Mouse (Mus musculus): ENCODE results near the gene Arpc1a. TPM values are rescaled to one million over a fixed set of nuclear protein-coding genes. Genes with fewer than 3 reads are reported as not detected.
A peak's percentile ranks its signal among the peaks of the same experiment; 100 is the strongest.
"Not testable (repeated sequence)": the region's sequence is repeated elsewhere in the genome, so short reads cannot be mapped to it uniquely, and the experiment has no call there.

Arpc1a gene
- polyA plus RNA-seq, 1 experiment from 2014 or later = 91.5 TPM

DNA sequence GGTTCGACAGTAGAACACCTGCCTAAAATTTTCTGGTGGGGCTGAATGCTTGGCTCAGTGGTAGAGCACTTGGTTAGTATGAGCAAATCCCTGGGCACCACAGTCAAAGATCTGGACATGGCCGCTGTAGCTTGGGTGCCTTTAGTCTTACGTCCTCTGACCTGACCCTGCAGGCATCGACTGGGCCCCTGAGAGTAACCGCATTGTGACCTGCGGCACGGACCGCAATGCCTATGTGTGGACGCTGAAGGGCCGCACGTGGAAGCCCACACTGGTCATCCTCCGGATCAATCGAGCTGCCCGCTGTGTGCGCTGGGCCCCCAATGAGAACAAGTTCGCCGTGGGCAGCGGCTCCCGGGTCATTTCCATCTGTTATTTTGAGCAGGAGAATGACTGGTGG is 39.8 kb downstream of the Arpc1a start:
- no peak for ATAC-seq (replicated peaks; ENCODE audit: extremely low read depth, insufficient read depth, low FRiP score)
- 92% methylated on average over 19 of the region's 19 CpGs for WGBS

DNA sequence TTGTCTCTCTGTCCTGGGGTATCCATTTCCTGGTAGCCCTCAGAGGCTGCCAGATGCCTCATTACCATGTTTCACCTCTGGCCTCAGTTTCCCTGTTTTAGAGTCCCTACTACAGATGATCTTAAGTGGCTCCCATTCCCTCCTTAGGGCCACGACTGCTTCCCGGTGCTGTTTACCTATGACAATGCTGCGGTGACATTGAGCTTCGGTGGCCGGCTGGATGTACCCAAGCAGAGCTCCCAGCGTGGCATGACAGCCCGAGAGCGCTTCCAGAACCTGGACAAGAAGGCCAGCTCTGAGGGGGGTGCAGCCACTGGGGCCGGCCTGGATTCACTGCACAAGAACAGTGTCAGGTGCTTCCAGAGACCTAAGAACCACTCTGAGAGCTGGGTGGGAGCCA is 43.0 kb downstream of the Arpc1a start:
- no peak for ATAC-seq (replicated peaks; ENCODE audit: extremely low read depth, insufficient read depth, low FRiP score)
- no peak overlapping the region for H3K27ac ChIP-seq (ENCODE audit: low read length)
- no peaks in the 10 kb centered on the region; the same call in 1 of the 2 replicates for H3K4me1 ChIP-seq (ENCODE audit: control insufficient read depth, insufficient read depth, low read length)
- peaks cover 69% of the 10 kb centered on the region for H3K36me3 ChIP-seq (ENCODE audit: control insufficient read depth, insufficient read depth)
- no peak overlapping the region for H3K4me3 ChIP-seq (ENCODE audit: low read length)
- no peaks in the 10 kb centered on the region for H3K9me3 ChIP-seq (replicated peaks; ENCODE audit: control insufficient read depth, low read length)
- H3K4me2 ChIP-seq (ENCODE audit: low read depth, low read length) = no peak overlapping the region
- WGBS = 90% methylated on average over 9 of the region's 9 CpGs
- H3K9ac ChIP-seq (ENCODE audit: low read length) = no peak overlapping the region
- no peaks in the 10 kb centered on the region for H3K27me3 ChIP-seq (ENCODE audit: control insufficient read depth, insufficient read depth, low read length)

More for the DNA sequence above, 39.8 kb downstream of the Arpc1a start:
- H3K4me2 ChIP-seq (ENCODE audit: low read depth, low read length) = no peak overlapping the region
- H3K36me3 ChIP-seq (ENCODE audit: control insufficient read depth, insufficient read depth) = peaks cover 52% of the 10 kb centered on the region
- H3K27ac ChIP-seq (ENCODE audit: low read length) = no peak overlapping the region
- H3K4me1 ChIP-seq (ENCODE audit: control insufficient read depth, insufficient read depth, low read length) = peaks cover 4% of the 10 kb centered on the region
- H3K9ac ChIP-seq (ENCODE audit: low read length) = no peak overlapping the region
- no peaks in the 10 kb centered on the region for H3K27me3 ChIP-seq (ENCODE audit: control insufficient read depth, insufficient read depth, low read length)
- H3K9me3 ChIP-seq (replicated peaks; ENCODE audit: control insufficient read depth, low read length) = no peaks in the 10 kb centered on the region
- no peak overlapping the region for H3K4me3 ChIP-seq (ENCODE audit: low read length)

DNA sequence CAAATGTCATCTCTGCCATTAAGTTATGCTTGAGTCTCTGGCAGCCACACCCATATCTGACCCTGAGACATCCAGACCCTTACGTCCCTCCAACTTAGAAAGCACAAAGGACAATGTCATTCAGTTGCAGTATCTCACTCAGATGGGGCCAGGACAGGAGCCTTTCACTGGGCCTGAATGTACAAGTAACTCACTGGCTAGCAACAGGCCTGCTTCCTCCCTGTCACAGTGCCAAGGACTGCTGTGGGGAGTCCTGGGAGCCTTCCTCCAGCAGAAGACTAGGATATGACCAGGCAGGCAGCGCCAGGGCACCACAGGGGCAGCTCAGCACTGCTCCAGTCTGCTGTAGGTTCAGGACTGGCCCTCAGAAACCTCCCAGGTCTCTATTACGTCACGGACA is 45.5 kb downstream of the Arpc1a start:
- 80% methylated on average over 4 of the region's 4 CpGs for WGBS
- Histone ChIP-seq H3K4me2 (ENCODE audit: low read depth, low read length) (no peak overlapping the region), H3K9me3 (replicated peaks; ENCODE audit: control insufficient read depth, low read length) (no peaks in the 10 kb centered on the region), H3K4me3 (ENCODE audit: low read length) (no peak overlapping the region), H3K27me3 (ENCODE audit: control insufficient read depth, insufficient read depth, low read length) (no peaks in the 10 kb centered on the region), H3K4me1 (ENCODE audit: control insufficient read depth, insufficient read depth, low read length) (no peaks in the 10 kb centered on the region), H3K27ac (ENCODE audit: low read length) (no peak overlapping the region), H3K36me3 (ENCODE audit: control insufficient read depth, insufficient read depth) (peaks cover 77% of the 10 kb centered on the region), H3K9ac (ENCODE audit: low read length) (no peak overlapping the region)
- ATAC-seq (replicated peaks; ENCODE audit: extremely low read depth, insufficient read depth, low FRiP score) = peak; percentile 29; the same call in 1 of the 2 replicates

DNA sequence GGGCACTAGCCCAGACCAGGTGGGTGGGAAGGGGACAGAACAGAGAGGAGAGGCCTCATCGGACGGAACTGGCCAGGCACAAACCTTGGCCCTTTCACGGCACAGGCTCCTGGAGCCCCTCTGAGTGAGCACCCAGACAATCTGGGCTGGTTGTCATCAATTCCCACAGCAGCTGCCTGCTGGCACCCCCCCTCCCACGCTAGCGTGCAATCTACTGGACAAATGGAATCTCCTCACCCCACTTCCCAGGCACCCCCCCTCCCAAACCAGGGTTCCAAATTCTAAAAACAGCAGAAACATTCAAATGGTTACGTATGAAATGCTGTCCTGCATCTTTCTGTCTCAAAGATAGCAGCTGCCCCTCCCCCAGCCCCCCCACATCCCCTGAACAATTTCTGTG is 46.1 kb downstream of the Arpc1a start:
- not testable (repeated sequence) for H3K27me3 ChIP-seq (ENCODE audit: control insufficient read depth, insufficient read depth, low read length); H3K4me2 ChIP-seq (ENCODE audit: low read depth, low read length); H3K9ac ChIP-seq (ENCODE audit: low read length); H3K27ac ChIP-seq (ENCODE audit: low read length); H3K4me1 ChIP-seq (ENCODE audit: control insufficient read depth, insufficient read depth, low read length); H3K9me3 ChIP-seq (replicated peaks; ENCODE audit: control insufficient read depth, low read length); ATAC-seq (replicated peaks; ENCODE audit: extremely low read depth, insufficient read depth, low FRiP score); H3K4me3 ChIP-seq (ENCODE audit: low read length)
- H3K36me3 ChIP-seq (ENCODE audit: control insufficient read depth, insufficient read depth) = peaks cover 80% of the 10 kb centered on the region
- WGBS = 56% methylated on average over 4 of the region's 6 CpGs

DNA sequence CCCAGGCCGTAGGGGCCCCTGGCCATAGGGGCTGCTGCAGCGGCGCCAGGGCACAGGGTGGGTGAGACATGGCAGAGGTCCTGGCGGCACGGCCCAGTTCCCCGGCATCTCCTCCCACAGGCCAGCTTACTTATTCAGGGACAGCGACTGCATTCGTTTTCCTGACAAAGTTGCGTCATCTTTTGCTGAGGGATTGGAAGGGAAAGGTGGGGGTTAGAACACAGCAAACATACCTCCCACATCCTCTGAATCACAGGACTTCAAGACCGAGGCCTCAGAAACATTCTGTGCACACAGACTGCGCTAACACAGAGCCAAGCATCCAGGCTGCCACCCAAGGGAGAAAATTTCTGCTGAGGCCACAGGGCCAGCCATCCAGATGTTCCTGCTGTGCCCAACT is 46.6 kb downstream of the Arpc1a start:
- H3K27me3 ChIP-seq (ENCODE audit: control insufficient read depth, insufficient read depth, low read length) = no peaks in the 10 kb centered on the region
- ATAC-seq (replicated peaks; ENCODE audit: extremely low read depth, insufficient read depth, low FRiP score) = peak; percentile 33; the same call in 1 of the 2 replicates
- H3K36me3 ChIP-seq (ENCODE audit: control insufficient read depth, insufficient read depth) = peaks cover 80% of the 10 kb centered on the region

DNA sequence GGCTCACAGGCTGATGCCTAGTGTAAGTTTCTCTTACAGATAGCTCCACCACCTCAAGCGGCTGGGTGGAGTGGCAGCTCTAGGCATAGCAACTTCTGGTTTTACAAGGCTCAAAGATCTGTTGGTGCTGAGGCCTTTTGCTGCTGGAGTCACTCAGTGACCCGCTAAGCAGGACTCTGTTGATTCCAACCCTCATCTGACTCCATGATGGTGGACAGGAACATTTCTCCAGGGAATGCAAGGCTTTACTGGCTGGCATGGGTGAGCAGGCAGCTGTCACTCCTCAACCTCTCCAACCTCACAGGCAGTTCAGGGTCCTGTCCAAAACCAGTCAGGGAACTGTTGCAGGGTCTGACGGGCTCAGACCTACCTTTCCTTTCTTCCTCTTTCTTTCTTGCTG is 47.4 kb downstream of the Arpc1a start:
- ATAC-seq (replicated peaks; ENCODE audit: extremely low read depth, insufficient read depth, low FRiP score) = no peak
- Histone ChIP-seq H3K9me3 (replicated peaks; ENCODE audit: control insufficient read depth, low read length) (no peaks in the 10 kb centered on the region), H3K4me1 (ENCODE audit: control insufficient read depth, insufficient read depth, low read length) (no peaks in the 10 kb centered on the region), H3K36me3 (ENCODE audit: control insufficient read depth, insufficient read depth) (peaks cover 80% of the 10 kb centered on the region), H3K4me3 (ENCODE audit: low read length) (no peak overlapping the region), H3K9ac (ENCODE audit: low read length) (no peak overlapping the region), H3K4me2 (ENCODE audit: low read depth, low read length) (no peak overlapping the region), H3K27me3 (ENCODE audit: control insufficient read depth, insufficient read depth, low read length) (no peaks in the 10 kb centered on the region), H3K27ac (ENCODE audit: low read length) (no peak overlapping the region)
- 71% methylated on average over 3 of the region's 3 CpGs for WGBS

More for the DNA sequence above, 46.6 kb downstream of the Arpc1a start:
- no peak overlapping the region for H3K4me2 ChIP-seq (ENCODE audit: low read depth, low read length)
- no peak overlapping the region for H3K9ac ChIP-seq (ENCODE audit: low read length)
- 67% methylated on average over 11 of the region's 11 CpGs for WGBS
- H3K4me1 ChIP-seq (ENCODE audit: control insufficient read depth, insufficient read depth, low read length) = no peaks in the 10 kb centered on the region
- no peaks in the 10 kb centered on the region for H3K9me3 ChIP-seq (replicated peaks; ENCODE audit: control insufficient read depth, low read length)
- H3K27ac ChIP-seq (ENCODE audit: low read length) = peak overlapping the region; percentile 28; the same call in 1 of the 2 replicates
- H3K4me3 ChIP-seq (ENCODE audit: low read length) = no peak overlapping the region

DNA sequence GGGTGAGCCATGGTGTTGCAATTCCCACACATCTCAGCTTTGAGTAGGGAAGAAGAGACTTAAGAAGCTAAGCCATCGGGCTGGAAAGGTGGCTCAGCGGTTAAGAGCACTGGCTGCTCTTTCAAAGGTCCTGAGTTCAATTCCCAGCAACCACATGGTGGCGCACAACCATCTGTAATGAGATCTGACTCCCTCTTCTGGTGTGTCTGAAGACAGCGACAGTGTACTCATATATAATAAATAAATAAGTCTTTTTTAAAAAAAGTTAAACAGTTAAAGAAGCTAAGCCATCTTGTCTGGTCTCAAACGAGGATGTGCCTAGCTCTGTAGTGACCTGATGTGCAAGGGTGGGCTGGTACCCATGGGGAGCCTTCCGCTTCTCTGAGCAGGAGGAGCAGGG is 49.6 kb downstream of the Arpc1a start:
- not testable (repeated sequence) for H3K27ac ChIP-seq (ENCODE audit: low read length); H3K4me3 ChIP-seq (ENCODE audit: low read length); H3K9me3 ChIP-seq (replicated peaks; ENCODE audit: control insufficient read depth, low read length); H3K4me1 ChIP-seq (ENCODE audit: control insufficient read depth, insufficient read depth, low read length); H3K27me3 ChIP-seq (ENCODE audit: control insufficient read depth, insufficient read depth, low read length); H3K4me2 ChIP-seq (ENCODE audit: low read depth, low read length); ATAC-seq (replicated peaks; ENCODE audit: extremely low read depth, insufficient read depth, low FRiP score); H3K9ac ChIP-seq (ENCODE audit: low read length)
- H3K36me3 ChIP-seq (ENCODE audit: control insufficient read depth, insufficient read depth) = peaks cover 66% of the 10 kb centered on the region
- 90% methylated on average over 6 of the region's 6 CpGs for WGBS

DNA sequence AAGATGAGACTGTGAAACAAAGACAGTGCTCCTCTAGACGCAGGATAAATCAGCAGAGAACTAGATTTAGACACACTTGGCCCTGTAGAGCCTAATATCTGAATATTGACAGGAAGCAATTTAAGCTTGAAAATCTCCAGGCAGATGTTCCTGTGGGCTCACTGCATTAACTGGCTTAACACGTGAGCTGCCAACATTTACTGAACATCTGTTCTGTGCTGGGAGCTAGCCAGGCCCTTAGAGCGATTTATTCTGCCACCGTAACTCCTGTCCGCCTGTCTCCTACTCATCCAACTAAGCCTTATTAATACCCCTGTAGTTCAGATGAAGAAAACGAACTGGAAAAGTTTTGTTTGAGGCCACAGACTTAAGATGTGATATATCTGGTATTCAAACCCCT is 55.2 kb downstream of the Arpc1a start:
- Histone ChIP-seq H3K36me3 (ENCODE audit: control insufficient read depth, insufficient read depth) (peaks cover 39% of the 10 kb centered on the region), H3K27me3 (ENCODE audit: control insufficient read depth, insufficient read depth, low read length) (no peaks in the 10 kb centered on the region), H3K4me1 (ENCODE audit: control insufficient read depth, insufficient read depth, low read length) (peaks cover 23% of the 10 kb centered on the region), H3K4me2 (ENCODE audit: low read depth, low read length) (peak overlapping the region; percentile 86), H3K9ac (ENCODE audit: low read length) (peak overlapping the region; percentile 91), H3K4me3 (ENCODE audit: low read length) (peak overlapping the region; percentile 71), H3K9me3 (replicated peaks; ENCODE audit: control insufficient read depth, low read length) (no peaks in the 10 kb centered on the region), H3K27ac (ENCODE audit: low read length) (no peak overlapping the region)
- ATAC-seq (replicated peaks; ENCODE audit: extremely low read depth, insufficient read depth, low FRiP score) = no peak
- WGBS = 8% methylated on average over 6 of the region's 6 CpGs

DNA sequence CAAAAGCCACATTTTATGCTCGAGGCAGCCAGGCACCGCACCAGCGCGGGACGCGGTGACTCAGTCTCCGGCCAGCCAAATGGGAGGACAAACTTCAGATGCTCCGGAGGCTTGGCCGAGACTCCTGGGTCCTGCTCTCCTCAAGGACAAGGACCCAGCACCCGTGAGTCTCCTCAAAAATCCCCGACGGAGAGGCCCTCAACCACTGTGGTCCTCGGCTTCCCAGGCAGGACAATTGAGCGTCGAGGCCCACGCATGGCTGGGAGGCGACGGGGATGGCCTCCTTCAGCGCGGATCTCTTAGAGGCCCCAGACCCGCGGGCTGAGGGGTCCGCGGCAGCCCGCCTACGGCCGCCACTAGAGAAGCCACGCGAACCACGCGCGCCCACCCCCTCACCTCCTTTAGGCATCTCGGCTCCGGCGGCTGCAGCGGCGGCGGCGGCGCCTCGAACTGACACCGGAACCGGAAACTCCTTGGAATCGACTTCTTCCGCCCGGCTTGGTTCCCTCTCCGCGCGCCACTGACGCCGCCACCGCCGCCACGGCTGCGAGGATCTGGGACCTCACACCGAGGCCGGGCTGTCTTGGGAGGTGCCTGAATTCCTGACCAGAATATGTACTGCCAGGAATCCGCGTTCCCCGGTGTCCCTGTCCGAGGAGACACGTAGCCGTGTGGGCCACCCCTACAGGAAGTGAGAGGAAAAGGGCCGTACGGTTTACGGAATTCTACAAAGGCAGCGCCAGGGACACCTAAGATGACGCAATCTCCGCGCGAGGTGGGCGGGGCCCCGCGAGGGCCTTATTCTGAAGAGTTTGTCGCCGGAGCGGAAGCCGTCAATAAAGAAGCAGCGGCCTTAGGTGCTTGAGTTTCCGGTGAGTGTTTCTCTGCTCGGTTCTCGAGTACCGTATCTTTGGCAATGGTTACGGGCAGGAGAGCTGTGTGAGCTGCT is 56.2 kb downstream of the Arpc1a start, which contains the start of the genes Pdap1 and Bud31:
Gene Pdap1 (minus strand): TSS at position 668 of the 949 bp plus-strand sequence.
Gene Bud31 (plus strand): TSS at position 792 of the 949 bp plus-strand sequence.
- Histone ChIP-seq H3K4me2 (ENCODE audit: low read depth, low read length) (peak within 1 kb of the TSS; percentile 86), H3K4me1 (ENCODE audit: control insufficient read depth, insufficient read depth, low read length) (peaks cover 23% of the 10 kb centered on the region), H3K27me3 (ENCODE audit: control insufficient read depth, insufficient read depth, low read length) (no peaks in the 10 kb centered on the region), H3K27ac (ENCODE audit: low read length) (peak within 1 kb of the TSS; percentile 90), H3K9ac (ENCODE audit: low read length) (peak within 1 kb of the TSS; percentile 91), H3K4me3 (ENCODE audit: low read length) (peak within 1 kb of the TSS; percentile 71), H3K9me3 (replicated peaks; ENCODE audit: control insufficient read depth, low read length) (no peaks in the 10 kb centered on the region), H3K36me3 (ENCODE audit: control insufficient read depth, insufficient read depth) (peaks cover 36% of the 10 kb centered on the region)
- WGBS = 1% methylated on average over 84 of the region's 84 CpGs
- peak; percentile 87 for ATAC-seq (replicated peaks; ENCODE audit: extremely low read depth, insufficient read depth, low FRiP score)
